Mouse (Mus musculus) left cerebral cortex, adult 8-10 months (tissue): ENCODE results near the gene Dnmt3l. TPM values are rescaled to one million over a fixed set of nuclear protein-coding genes. Genes with fewer than 3 reads are reported as not detected.
A peak's percentile ranks its signal among the peaks of the same experiment; 100 is the strongest.
"Not testable (repeated sequence)": the region's sequence is repeated elsewhere in the genome, so short reads cannot be mapped to it uniquely, and the experiment has no call there.

Source experiments
- DNase-seq, 2 experiments: peaks; one replicate each; pipeline ENCODE4 v3.0.0; 2022; ENCODE audit warnings: low spot score in 2 of 2
- total RNA-seq, 4 experiments: library from RNA; stranded (reverse); gene quantifications; 2 replicates each; pipeline ENCODE4 v1.2.4; 2022

Dnmt3l gene
- total RNA-seq, result 1 to 10 TPM in 1 of 4 experiments, under 1 TPM in 1, not detected in 2; 0.77 to 1.4 TPM

DNA sequence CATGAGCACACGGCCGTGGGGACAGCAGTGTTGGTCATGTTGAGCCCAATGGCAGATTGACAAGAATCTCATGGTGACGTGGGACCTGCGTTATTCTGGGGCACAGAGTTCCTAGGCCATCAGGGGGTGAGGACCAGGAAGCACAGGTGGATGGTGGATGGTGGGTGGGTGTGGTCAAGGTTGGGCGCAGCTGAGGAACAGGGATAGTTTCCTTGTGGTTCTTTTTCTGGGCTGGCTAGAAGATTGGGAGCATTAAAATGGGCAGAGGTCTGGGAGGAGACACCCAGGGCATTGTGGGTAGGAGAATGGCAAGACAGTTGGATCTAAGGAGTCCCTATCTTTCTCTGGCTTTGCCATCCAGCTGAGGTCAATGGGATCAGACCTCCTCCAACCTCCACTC is at the start of gene Dnmt3l:
Dnmt3l (plus strand) TSS at position 301 of the 400 bp plus-strand sequence.
- no peak for DNase-seq

- DNase-seq, result no peak
Measured at GRCm38 (mm10) chr10:77995639-77996038, 46.1 kb upstream of the Dnmt3l start.

DNA sequence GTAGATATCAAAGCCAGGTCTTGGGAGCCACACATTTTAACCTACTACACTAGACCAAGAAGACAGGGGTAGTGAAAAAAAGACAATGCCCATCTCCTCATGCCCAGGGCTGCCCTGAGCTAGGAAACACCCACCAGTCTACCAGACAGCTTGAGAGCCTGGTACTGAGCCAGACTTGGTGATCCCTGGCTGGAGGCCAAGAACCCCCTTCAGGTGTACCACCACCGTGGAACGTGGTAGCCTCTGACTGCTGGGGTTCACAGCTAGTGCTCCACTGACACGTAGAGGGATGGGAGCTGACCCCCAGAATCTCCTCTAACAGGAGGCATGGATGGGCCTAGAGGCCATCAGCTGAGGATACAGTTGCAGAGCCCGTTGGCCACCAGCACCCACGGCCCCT is 41.5 kb upstream of the Dnmt3l start:
- no peak for DNase-seq

DNA sequence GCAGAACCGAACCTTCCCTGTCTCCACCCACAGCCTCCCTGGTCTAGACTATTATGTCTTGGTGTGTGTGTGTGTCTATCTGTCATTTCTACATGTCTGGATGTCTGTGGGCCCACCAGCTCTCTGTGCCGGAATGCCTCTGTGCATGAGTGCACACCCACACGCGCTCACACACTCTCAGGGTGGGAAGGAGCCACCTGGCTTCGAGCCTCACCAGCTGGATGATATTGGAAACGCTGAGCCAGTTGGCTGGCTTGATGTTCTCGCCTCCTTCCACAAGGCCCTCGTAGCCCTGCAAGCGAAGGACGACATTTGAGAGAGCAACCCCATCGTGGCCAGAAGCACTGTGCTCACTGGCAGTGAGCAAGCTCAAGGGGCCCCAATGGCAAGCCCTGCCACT is 40.0 kb upstream of the Dnmt3l start:
- peak; percentile 72 to 97 for DNase-seq

GRCm38 (mm10) chr10:78002316-78002715 is 39.4 kb upstream of the Dnmt3l start:
- no peak for DNase-seq

DNA sequence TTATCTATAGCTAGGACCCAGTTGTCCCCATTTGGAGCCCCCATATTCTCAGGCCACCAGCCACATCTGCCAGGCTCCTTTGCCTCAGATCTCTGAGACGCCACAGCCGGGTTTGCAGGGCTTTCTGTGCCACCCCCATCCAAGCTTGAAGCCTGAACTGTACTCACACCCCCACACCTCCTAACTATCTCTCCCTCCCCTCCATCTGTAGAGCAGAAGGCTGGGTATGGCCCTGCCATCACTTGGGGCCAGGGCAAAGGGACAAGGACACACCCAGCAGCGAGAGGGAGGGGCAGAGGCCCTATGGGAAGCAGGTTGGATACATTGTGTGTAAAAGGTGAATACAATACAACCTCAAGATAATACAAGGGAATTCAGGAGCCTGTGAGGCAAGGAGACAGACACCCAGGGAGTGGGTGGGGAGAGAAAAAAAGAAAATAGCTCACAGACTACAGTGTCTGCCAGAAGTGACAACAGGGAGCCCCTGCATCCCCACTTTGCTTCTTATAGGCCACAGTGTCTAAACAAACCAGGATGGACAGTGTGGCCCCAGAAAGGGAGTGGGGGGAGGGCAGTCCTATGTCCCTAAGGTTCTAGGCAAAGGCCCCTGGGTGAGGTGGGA is 37.2 kb upstream of the Dnmt3l start:
- DNase-seq, result peak; percentile 57 to 71

GRCm38 (mm10) chr10:78005791-78006438 is 35.8 kb upstream of the Dnmt3l start:
- DNase-seq, result no peak

- DNase-seq, result no peak
Measured at GRCm38 (mm10) chr10:78007203-78007602, 34.5 kb upstream of the Dnmt3l start.

GRCm38 (mm10) chr10:78008169-78008568 is 33.6 kb upstream of the Dnmt3l start:
- no peak for DNase-seq

- DNase-seq, result peak; percentile 78 to 91
Measured at GRCm38 (mm10) chr10:78009184-78009944, 32.4 kb upstream of the Dnmt3l start.

GRCm38 (mm10) chr10:78009945-78010293 is 31.8 kb upstream of the Dnmt3l start, which contains the start of gene Pfkl:
Pfkl (minus strand) TSS chr10:78010083.
- no peak for DNase-seq

DNA sequence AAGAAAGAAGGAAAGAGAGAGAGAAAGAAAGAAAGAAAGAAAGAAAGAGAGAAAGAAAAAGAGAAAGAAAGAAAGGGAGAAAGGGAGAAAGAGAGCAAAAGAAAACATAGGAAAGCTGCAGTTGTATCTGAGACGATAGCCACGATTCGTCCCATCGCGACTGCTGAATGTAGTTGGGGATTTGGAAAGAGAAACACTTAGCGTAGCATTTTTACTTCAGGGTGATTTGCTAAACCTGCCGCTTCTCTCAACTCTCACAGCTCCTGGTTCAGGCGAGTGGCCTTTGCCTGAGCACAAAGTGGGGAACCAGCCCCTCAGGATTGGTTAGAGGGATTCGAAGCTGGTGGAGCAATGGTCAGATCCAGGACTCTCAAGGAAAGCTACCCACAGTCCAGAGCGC is 31.4 kb upstream of the Dnmt3l start:
- DNase-seq, result no peak

GRCm38 (mm10) chr10:78011116-78011515 is 30.6 kb upstream of the Dnmt3l start:
- DNase-seq, result not testable (repeated sequence)

DNA sequence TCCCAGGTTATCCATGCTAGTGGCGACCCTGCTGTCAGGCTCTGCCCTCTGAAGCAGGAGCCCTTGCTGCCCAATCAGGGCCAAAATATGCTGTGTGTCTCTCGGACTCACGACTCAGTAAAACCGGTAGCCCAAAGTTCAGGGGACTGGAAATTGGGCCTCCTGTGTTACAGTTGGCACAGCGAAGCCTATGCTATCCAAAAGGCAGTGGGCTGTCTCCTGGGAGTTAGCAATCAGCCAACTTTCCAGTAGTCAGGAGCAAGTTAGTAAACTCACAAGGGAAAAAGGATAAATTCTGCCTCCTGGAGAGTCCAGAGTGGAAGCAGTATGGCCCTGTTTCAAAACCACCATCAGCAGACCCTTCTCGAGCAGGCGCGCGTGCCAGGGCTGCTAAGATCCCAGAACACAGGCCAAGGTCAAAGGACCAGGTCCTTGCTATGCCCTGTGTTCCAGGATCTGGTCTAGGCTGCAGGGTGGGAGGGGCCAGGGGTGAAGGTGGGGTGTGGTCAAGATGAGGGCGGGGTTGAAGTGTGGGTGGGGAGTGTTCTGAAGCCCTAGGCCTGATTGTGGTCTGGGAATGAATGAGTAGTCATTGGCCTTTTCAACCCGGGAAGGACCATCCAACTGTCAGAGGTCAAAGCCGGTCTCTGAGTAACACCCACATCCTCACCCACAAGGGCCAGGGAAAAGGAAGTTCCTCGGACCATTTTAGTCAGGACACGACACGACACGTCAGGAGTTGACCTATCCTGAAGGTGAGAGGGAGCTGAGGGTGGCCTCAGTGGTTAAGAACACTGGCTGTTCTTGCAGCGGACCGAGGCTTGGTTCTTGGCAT is 28.9 kb upstream of the Dnmt3l start:
- DNase-seq, result no peak

DNA sequence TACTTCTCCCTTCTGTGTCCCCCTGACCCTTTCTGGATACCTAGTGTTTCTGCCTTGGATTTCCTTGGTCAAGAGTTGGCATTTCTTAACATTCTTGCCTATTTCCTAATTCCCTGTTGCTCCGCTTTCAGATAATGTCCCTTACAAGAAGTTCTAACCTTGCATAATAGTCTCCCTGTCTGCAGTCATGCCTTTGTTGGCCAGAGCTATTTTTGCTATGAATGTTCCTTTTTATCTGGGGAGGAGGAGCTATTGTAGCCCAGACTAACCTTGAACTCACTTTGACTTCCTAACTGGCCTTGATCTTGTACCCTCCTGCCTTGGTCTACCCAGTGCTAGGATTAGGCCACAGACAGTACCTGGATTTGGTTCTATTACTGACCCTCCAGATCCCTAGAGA is 26.3 kb upstream of the Dnmt3l start:
- no peak for DNase-seq

GRCm38 (mm10) chr10:78016366-78016765 is 25.4 kb upstream of the Dnmt3l start:
- DNase-seq, result no peak

DNA sequence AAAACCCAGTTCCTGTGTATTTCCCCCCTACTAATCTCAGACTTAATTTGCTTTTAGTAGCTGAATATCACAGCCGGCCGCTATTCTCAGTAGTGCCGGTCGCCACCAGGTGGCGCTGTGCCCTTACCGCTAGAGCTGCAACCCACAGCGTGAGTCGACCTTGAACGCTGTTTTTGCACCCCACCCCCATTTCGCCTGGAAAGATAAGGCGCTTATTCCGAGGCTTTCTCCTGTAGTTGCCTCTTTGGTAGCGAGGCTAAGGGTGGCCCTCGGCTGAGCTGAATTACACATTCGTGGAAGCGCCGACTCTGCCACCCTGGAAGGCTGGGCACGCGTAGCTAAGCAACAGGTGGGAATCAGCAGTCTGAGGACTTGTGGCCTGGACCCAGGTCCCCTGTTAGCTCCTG is 22.9 kb upstream of the Dnmt3l start:
- DNase-seq, result peak in 1 of 2 experiments; percentile 69

- DNase-seq, result no peak
Measured at GRCm38 (mm10) chr10:78019291-78019690, 22.5 kb upstream of the Dnmt3l start.

DNA sequence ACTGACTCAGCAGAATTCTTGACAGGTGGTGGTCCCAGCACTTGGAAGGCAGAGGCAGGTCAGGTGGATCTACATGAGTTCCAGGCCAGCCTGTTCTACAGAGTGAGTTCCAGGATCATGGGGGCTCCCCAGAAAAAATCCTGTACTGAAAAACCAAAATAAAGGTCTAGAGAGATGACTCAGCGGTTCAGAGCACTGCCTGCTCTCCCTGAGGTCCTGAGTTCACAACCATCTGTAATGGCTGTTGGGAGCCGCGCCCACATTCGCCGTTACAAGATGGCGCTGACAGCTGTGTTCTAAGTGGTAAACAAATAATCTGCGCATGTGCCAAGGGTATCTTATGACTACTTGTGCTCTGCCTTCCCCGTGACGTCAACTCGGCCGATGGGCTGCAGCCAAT is 21.8 kb upstream of the Dnmt3l start:
- not testable (repeated sequence) for DNase-seq

GRCm38 (mm10) chr10:78025453-78025852 is 16.3 kb upstream of the Dnmt3l start:
- not testable (repeated sequence) for DNase-seq

- DNase-seq, result no peak
Measured at GRCm38 (mm10) chr10:78028129-78028528, 13.6 kb upstream of the Dnmt3l start.

DNA sequence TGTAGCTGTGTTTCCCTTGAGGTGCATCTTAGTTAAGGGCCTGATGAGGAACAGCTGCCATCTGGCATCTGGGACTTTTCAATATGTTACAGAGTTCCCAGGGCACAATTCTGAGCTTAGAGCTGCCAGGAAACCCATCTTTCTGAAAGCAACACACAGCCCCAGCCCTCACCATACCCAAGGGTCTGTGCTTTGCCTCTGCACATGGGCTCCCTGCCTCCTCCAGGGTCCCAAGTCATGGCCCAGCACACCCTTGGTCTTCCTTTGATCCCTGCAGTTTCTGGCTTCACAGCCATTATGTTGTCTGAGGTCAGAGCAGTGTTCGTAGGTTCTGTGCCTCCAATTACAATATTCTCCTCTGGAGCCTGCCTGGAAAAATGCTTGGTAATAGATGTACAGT is 12.7 kb upstream of the Dnmt3l start:
- no peak for DNase-seq
